Mouse (Mus musculus) left cerebral cortex, postnatal 14 days (tissue): ENCODE data around the gene Rinl. TPM values are rescaled to one million over a fixed set of nuclear protein-coding genes. Genes with fewer than 3 reads are reported as not detected.

ENCODE experiments used
- DNase-seq, 2 experiments: peaks; one replicate each; pipeline ENCODE4 v3.0.0; 2021 to 2022; ENCODE audit warnings: low spot score in 2 of 2, mixed read lengths in 1 of 2
- intact Hi-C: fragments of 180-260 bp; cut with DNase I; formaldehyde crosslinking; loops from one replicate; pipeline ENCODE4 v1.15.1; 2025
- long read RNA-seq, 2 experiments: library from polyadenylated mRNA; stranded (forward); transcript quantifications; one replicate each; pipeline ENCODE4 v2.0.0; 2021
- total RNA-seq, 2 experiments: library from RNA; stranded (reverse); gene quantifications; 2 replicates each; pipeline ENCODE4 v1.2.3; 2021

Rinl gene
- total RNA-seq = 1 to 10 TPM; 1.6 to 2.5 TPM
- long read RNA-seq, experiment 1, partial matches to known transcripts = 2 of 7 reads
- long read RNA-seq, experiment 1, other reads (novel, unspliced or antisense) = 5 of 7 reads
- long read RNA-seq, experiment 2, partial matches to known transcripts = 1 of 2 reads
- long read RNA-seq, experiment 2, other reads (novel, unspliced or antisense) = 1 of 2 reads

GRCm38 (mm10) chr7:28788307-28789195 lies at the start of gene Rinl:
Rinl (plus strand) TSS chr7:28788969.
- DNase-seq = no peak
- intact Hi-C loops = loop anchor here (10.0 kb wide), 1 partner anchor 246 kb away; no protein-coding TSS in a partner anchor

DNA sequence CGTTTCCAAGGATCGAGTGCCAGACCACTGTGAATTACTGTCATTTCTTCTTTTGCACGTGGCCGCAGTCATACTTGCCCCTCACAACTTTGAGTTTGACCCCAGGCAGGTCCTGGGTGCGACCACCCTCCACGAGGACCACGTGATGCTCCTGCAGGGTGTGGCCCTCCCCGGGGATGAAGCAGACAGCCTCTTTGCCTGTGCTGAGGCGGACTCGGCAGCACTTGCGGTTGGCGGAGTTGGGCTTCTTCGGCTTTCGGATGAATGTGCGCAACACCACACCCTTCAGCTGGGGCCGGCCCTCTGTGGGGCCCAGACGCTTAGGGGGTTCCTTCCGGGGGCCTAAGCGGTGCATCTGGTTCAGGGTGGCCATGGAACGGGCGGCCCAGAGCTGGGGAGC lies 48.9 kb upstream of the Rinl start:
- DNase-seq = no peak
- intact Hi-C loops = no loop called here

GRCm38 (mm10) chr7:28740949-28741348 lies 47.8 kb upstream of the Rinl start:
- intact Hi-C loops = no loop called here
- no peak for DNase-seq

- intact Hi-C loops = no loop called here
- no peak for DNase-seq
These were observed 47.4 kb upstream of the Rinl start for GRCm38 (mm10) chr7:28741368-28741708.

- intact Hi-C loops = no loop called here
- DNase-seq = peak; percentile 95 to 99
These were observed 46.9 kb upstream of the Rinl start, which contains the start of the genes Mrps12 and Sars2 for GRCm38 (mm10) chr7:28741709-28742438. Mrps12 (minus strand) TSS chr7:28741820. Sars2 (plus strand) TSS chr7:28741992.

DNA sequence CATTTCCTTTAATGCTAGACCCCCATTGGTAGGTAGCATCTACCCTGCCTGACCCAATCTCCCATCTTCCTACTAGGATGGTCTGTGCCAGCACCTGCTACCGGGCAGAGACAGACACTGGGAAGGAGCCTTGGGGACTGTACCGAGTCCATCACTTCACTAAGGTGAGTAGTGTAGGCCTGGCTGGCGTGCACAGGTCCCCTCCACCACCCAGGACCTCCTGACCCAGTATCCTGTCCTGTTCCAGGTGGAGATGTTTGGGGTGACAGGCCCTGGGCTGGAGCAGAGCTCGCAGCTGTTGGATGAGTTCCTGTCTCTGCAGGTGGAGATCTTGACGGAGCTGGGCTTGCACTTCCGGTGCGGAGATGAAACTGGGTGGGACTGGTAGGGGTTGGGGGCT lies 38.8 kb upstream of the Rinl start:
- no peak for DNase-seq
- intact Hi-C loops = no loop called here

GRCm38 (mm10) chr7:28756079-28756478 lies 32.7 kb upstream of the Rinl start, which contains the start of gene Ccer2:
Ccer2 (plus strand) TSS chr7:28756174.
- intact Hi-C loops = no loop called here
- DNase-seq = no peak

GRCm38 (mm10) chr7:28758623-28759022 lies 30.1 kb upstream of the Rinl start:
- intact Hi-C loops = no loop called here

DNA sequence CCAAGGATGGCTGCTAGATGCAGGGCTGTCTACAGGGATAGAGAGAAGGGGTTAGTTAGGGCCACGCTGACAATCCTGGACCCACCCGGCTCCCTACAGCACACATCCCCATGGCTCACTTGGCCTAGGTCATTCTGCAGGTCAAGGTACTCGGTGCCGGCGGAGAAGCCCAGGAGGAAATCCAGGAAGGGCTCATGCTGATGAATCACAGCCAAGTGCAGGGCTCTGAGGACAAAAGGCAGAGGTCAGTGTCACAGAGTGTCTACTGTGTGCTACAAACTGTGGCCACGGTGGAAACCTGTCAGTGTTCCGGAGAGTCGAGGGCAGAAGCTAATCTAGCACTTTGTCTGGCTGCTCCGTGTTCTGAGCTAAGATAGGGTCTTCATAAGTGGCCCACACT lies 26.9 kb upstream of the Rinl start:
- intact Hi-C loops = no loop called here
- DNase-seq = no peak

More at GRCm38 (mm10) chr7:28758623-28759022, 30.1 kb upstream of the Rinl start:
- no peak for DNase-seq

DNA sequence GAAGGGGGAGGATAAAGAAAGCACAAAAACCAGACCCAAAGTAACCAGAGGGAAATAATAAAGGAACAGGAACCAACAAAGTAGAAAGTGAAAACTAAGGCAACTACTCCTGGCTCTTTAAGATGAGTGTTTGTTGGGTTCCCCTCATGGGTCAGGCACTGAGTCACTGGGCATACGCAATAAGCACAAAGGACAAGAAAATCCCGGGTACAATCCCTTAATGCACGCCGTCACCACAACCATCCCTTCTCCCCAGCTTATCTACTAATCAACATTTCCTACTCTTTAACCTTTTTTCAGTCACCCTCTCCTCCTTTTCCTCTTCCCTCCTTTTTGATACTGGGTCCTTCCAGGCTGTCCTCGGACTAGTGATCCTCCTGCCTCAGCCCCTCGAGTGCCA lies 23.6 kb upstream of the Rinl start:
- no peak for DNase-seq
- intact Hi-C loops = no loop called here

DNA sequence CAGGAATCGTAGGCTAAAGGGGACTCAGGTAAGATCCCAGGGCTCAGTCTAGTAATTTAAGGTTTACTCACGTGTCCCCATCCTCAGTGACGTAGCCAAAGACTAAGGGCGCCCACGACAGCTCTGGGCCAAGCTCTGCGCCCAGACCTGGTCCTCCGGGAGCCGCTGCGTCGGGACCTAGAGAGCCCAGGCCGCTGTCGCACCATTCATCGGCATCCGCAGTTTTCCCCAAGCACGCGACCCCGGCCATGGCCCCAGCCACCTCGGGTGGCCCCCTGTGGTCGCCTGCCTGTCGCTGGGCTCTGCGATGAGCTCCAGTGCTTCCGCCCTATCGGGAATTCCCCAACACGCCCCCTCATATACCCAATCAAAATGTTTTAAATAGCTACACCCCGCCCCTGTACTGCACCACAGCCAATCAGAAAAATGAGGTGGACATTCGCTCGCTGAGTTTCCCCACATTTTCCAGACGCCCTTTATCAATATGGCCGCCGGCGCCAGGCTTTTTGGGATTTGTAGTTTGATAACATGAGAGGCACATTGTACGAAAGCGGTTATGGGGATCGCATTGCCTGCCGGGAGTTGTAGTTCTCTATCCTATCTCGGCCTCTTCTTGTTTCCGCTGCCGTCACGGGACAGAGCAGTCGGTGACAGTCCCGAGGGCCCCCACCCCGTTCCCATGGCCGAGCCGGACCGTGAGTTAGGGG lies 22.4 kb upstream of the Rinl start, which contains the start of gene Sirt2:
Sirt2 (plus strand) TSS at position 563 of the 707 bp plus-strand sequence.
- intact Hi-C loops = no loop called here

GRCm38 (mm10) chr7:28766910-28767309 lies 21.9 kb upstream of the Rinl start:
- DNase-seq = no peak
- intact Hi-C loops = no loop called here

More for the DNA sequence above, 22.4 kb upstream of the Rinl start, which contains the start of gene Sirt2:
- peak; percentile 99 for DNase-seq

DNA sequence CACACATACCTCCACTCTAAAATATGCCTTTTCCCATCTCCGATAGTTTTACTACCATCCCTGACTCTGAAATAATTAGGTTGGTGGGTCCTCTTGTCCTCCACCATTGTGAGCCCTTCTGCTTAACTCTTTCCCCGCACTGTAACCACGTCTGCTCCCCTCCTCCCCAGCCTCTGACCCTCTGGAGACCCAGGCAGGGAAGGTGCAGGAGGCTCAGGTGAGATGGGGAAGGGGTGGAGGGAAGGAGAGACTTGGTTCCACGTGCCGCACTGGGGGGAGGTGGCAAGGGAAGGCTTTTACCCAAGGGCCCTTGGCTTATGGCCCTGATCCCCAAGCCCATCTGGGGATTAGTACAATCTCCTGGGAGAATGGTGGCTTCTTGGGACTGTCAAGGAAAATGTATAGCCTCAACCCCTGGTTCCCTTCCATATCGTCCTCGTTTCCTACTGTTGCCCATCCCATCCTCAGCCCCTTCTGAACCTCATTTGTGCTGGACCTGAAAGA lies 21.3 kb upstream of the Rinl start, which contains the start of gene Nfkbib:
Nfkbib (minus strand) TSS at position 51 of the 504 bp plus-strand sequence.
- DNase-seq = no peak
- intact Hi-C loops = no loop called here

- no peak for DNase-seq
- intact Hi-C loops = no loop called here
These were observed 19.3 kb upstream of the Rinl start for GRCm38 (mm10) chr7:28769414-28769958.

- intact Hi-C loops = no loop called here
- no peak for DNase-seq
These were observed 18.5 kb upstream of the Rinl start for GRCm38 (mm10) chr7:28770309-28770708.

GRCm38 (mm10) chr7:28771867-28772266 lies 16.9 kb upstream of the Rinl start:
- no peak for DNase-seq
- intact Hi-C loops = no loop called here

DNA sequence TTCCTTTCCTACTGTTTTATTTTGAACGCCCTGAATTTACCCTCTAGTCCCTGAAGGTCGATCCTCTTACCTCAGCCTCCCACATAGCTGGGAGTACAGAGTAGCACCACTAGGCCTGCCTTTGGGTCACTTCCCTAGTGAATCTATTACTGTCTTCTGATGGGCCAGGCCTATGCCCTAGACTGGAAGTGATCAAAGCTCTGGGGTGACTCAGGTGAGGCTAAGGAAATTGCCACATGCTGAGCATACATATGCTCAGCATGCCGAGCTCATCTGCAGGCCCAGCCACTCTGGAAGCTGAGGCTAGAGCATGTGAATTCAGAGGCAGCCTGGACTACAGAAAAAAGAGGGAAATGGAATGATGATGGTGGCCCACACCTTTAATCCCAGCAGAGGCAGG lies 15.6 kb upstream of the Rinl start:
- intact Hi-C loops = no loop called here
- no peak for DNase-seq

DNA sequence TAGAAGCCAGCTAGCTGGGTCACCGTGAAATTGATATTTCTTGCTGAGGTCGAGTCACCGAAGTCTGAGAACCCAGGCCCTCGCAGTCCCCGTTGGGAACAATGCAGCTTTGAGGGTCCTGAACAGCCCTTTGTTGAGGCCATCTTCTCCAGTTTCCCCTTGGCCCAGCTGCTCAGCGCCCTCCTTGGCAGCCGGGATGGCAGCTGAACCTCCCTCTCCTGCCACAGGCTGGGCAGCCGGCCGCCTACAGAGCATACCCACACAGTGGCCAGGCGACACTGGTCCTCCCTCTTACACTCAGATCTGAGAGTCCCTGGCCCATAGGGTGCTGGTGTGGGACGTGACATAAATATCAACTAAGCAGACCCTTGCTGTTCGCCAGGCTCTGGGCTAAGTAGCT lies 14.6 kb upstream of the Rinl start:
- DNase-seq = no peak
- intact Hi-C loops = no loop called here

DNA sequence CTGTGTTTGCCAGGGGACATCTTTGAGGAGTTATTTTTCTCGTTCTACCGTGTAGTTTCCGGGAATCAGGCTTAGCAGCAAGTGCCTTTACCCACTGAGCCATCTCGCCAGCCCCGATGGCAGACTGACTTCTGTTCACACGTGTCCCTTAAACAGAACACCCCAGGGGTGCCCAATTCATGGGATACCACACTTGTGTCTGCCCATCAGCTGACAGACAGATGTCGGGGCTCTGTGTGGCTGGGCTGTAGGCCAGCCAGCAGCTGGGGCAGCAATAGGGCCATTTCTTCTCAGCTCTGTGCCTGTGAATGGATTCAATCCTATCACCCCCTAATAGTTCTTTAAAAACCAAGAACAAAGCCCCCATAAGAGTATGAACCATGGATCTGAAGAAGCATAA lies 13.6 kb upstream of the Rinl start:
- intact Hi-C loops = no loop called here
- DNase-seq = no peak
